Mouse (Mus musculus) bone marrow, adult 2 months (tissue): Measurements from ENCODE around the gene Pard3b. TPM values are rescaled to one million over a fixed set of nuclear protein-coding genes. Genes with fewer than 3 reads are reported as not detected.

Experiments used
- H3K27ac ChIP-seq: fragments of 200-500 bp; 2 replicates; pipeline ENCODE4 v1.5.1; 2012; ENCODE audit warnings: low read depth, mild to moderate bottlenecking, control low read depth, inconsistent platforms, low read length; ENCODE audit not compliant: control insufficient read depth, poor library complexity, insufficient read depth
- H3K4me1 ChIP-seq: fragments of 200-500 bp; 2 replicates; pipeline ENCODE4 v1.6.1; 2011; ENCODE audit warnings: low read length; ENCODE audit not compliant: control insufficient read depth, insufficient read depth
- H3K4me3 ChIP-seq: fragments of 200-500 bp; replicated peaks from 2 replicates; pipeline ENCODE3; 2011; ENCODE audit warnings: mild to moderate bottlenecking, low read depth, low read length, control low read depth; ENCODE audit not compliant: control insufficient read depth
- CTCF ChIP-seq: fragments of 200-500 bp; IDR thresholded peaks from 2 replicates; pipeline ENCODE4 v1.5.1; 2011; ENCODE audit warnings: low read length, control low read depth; ENCODE audit not compliant: control insufficient read depth, insufficient read depth
- POLR2A ChIP-seq: fragments of 200-500 bp; IDR thresholded peaks from 2 replicates; pipeline ENCODE4 v1.6.1; 2011; ENCODE audit warnings: low read depth, mild to moderate bottlenecking, control low read depth, low read length, borderline replicate concordance; ENCODE audit not compliant: control insufficient read depth
- WGBS: fragments of 180-500 bp; shearing (Covaris S2); methylation state at CpG from one replicate; pipeline ENCODE4 v1.1.7; 2018; 5-methylcytosine and 5-hydroxymethylcytosine counted together
- polyA plus RNA-seq: library from polyadenylated mRNA; stranded (reverse); fragments of >200 nt; gene quantifications from 2 replicates; pipeline ENCODE4 v1.2.4, GENCODE M21; 2011; ENCODE audit warnings: low replicate concordance; ENCODE audit not compliant: missing spikeins, insufficient read depth, insufficient read length

Pard3b gene
- polyA plus RNA-seq, 1 experiment = 9.7 TPM

GRCm38 (mm10) chr1:62436304-62436703 lies 797.7 kb downstream of the Pard3b start:
- WGBS = 79% methylated on average over 3 of the region's 3 CpGs
- no peak for TF ChIP-seq POLR2A
- TF ChIP-seq CTCF = no peak
- Histone ChIP-seq H3K4me1 (no peaks in the 10 kb centered on the region), H3K27ac (no peak overlapping the region), H3K4me3 (no peak overlapping the region)

- 58% methylated on average over 3 of the region's 3 CpGs for whole genome bisulfite sequencing
- Histone ChIP-seq H3K4me3 (no peak overlapping the region), H3K27ac (no peak overlapping the region), H3K4me1 (no peaks in the 10 kb centered on the region)
- TF ChIP-seq POLR2A (no peak), CTCF (no peak)
These were observed 798.9 kb downstream of the Pard3b start for GRCm38 (mm10) chr1:62437493-62437892.

- TF ChIP-seq CTCF (no peak), POLR2A (no peak)
- Histone ChIP-seq H3K4me1 (no peaks in the 10 kb centered on the region), H3K4me3 (no peak overlapping the region), H3K27ac (no peak overlapping the region)
- WGBS = 83% methylated on average over 3 of the region's 3 CpGs
These were observed 805.8 kb downstream of the Pard3b start for GRCm38 (mm10) chr1:62444406-62444805.

GRCm38 (mm10) chr1:62446818-62447217 lies 808.2 kb downstream of the Pard3b start:
- no peaks in the 10 kb centered on the region; the same call in 1 of the 2 replicates for H3K4me1 ChIP-seq
- no peak overlapping the region for H3K4me3 ChIP-seq
- 79% methylated on average over 1 of the region's 1 CpGs for WGBS
- H3K27ac ChIP-seq = no peak overlapping the region
- TF ChIP-seq POLR2A (no peak), CTCF (no peak)

- Histone ChIP-seq H3K4me3 (no peak overlapping the region), H3K4me1 (no peaks in the 10 kb centered on the region; the same call in 1 of the 2 replicates), H3K27ac (no peak overlapping the region)
- 51% methylated on average over 7 of the region's 7 CpGs for WGBS
- TF ChIP-seq POLR2A = no peak
- TF ChIP-seq CTCF = no peak
These were observed 810.7 kb downstream of the Pard3b start for GRCm38 (mm10) chr1:62449193-62449875.

GRCm38 (mm10) chr1:62465536-62465935 lies 826.9 kb downstream of the Pard3b start:
- no peak overlapping the region for H3K4me3 ChIP-seq
- no peak overlapping the region for H3K27ac ChIP-seq
- TF ChIP-seq POLR2A = no peak
- TF ChIP-seq CTCF = no peak
- no peaks in the 10 kb centered on the region for H3K4me1 ChIP-seq
- 74% methylated on average over 8 of the region's 8 CpGs for WGBS

- 69% methylated on average over 1 of the region's 1 CpGs for WGBS
- Histone ChIP-seq H3K4me1 (no peaks in the 10 kb centered on the region), H3K4me3 (no peak overlapping the region), H3K27ac (no peak overlapping the region)
- TF ChIP-seq POLR2A (no peak), CTCF (no peak)
These were observed 827.9 kb downstream of the Pard3b start for GRCm38 (mm10) chr1:62466544-62466943.

- H3K4me3 ChIP-seq = no peak overlapping the region
- no peak overlapping the region; the same call in 1 of the 2 replicates for H3K27ac ChIP-seq
- WGBS = 21% methylated on average over 2 of the region's 2 CpGs
- H3K4me1 ChIP-seq = no peaks in the 10 kb centered on the region; the same call in 1 of the 2 replicates
- TF ChIP-seq CTCF = no peak
- TF ChIP-seq POLR2A = no peak
These were observed 844.4 kb downstream of the Pard3b start for GRCm38 (mm10) chr1:62483059-62483458.
